In the genomic region with DNA sequence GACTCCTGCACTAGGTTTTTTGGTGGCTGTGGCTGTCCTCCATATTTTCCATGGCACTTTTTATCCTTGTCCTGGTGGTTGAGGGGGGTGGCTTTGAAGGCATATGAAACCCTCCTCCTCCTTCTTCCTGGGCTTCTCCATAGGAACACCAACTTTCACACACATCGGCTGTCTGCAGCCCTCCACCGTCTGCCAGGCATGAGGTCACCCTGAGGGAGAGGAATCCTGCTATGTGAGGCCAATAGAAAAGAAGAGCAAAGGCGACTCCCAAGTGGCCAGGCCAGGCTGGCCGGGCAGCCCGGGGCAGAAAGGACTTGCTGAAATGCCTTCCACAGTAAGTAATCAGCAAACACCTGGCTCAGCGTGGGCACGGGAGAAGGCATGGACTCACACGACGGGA, we compare ENCODE assay signal across 25 mouse cellular contexts. TPM values are rescaled to one million over a fixed set of nuclear protein-coding genes. Genes with fewer than 3 reads are reported as not detected.
DNase-seq lines count a peak whose midpoint lies in the region; ATAC-seq and TF ChIP-seq lines count a peak whose summit lies in the region.
"Had no signal": no experiment of that assay in that cellular context is flagged by ENCODE, and none has a peak within 500 bp of the region (broad histone marks: within the 10 kb centered on the region; RNA-seq: fewer than 3 reads in every experiment).

No protein-coding gene starts in this region.

- no peaks in the 10 kb centered on the region for H3K27me3 ChIP-seq in heart, embryonic 15.5 days
- no peaks in the 10 kb centered on the region for H3K27me3 ChIP-seq in hindbrain, embryonic 13.5 days
- H3K27me3 ChIP-seq: embryonic facial prominence, embryonic 15.5 days; liver, embryonic 12.5 days had no signal

- H3K36me3 ChIP-seq in heart, embryonic 15.5 days, result 0 out of 2 replicates have a peak, but pooled peaks cover 3% of the 10 kb centered on the region
- peaks cover 20% of the 10 kb centered on the region for H3K36me3 ChIP-seq in hindbrain, embryonic 13.5 days

- H3K27ac ChIP-seq in gastrocnemius, adult 2 months, result peak overlapping the region; percentile 80
- peak overlapping the region; percentile 31; the same call in 1 of the 2 replicates for H3K27ac ChIP-seq in heart, embryonic 15.5 days
- H3K27ac ChIP-seq in hindbrain, embryonic 13.5 days, result no peak overlapping the region
- H3K27ac ChIP-seq: embryonic facial prominence, embryonic 15.5 days; hindbrain, embryonic 10.5 days; layer of hippocampus, adult 2 months; left cerebral cortex, adult 2 months; limb, embryonic 10.5 days; liver, embryonic 12.5 days had no signal

- peaks cover 28% of the 10 kb centered on the region for H3K4me1 ChIP-seq in heart, embryonic 15.5 days (replicated peaks)
- peaks cover 15% of the 10 kb centered on the region; the same call in 1 of the 2 replicates for H3K4me1 ChIP-seq in hindbrain, embryonic 13.5 days (replicated peaks)
- H3K4me1 ChIP-seq: embryonic facial prominence, embryonic 15.5 days; hindbrain, embryonic 10.5 days had no signal

- ATAC-seq in heart, embryonic 15.5 days (replicated peaks; ENCODE audit: insufficient number of reproducible peaks, insufficient read depth, low FRiP score, low read depth), result 0 out of 2 replicates have a peak, but pooled peaks have one; percentile 20
- ATAC-seq in hindbrain, embryonic 13.5 days (ENCODE audit: low FRiP score), result no peak
- ATAC-seq: forebrain, embryonic 16.5 days; liver, embryonic 12.5 days had no signal

- no peak overlapping the region; the same call in 1 of the 2 replicates for H3K4me2 ChIP-seq in heart, embryonic 15.5 days
- no peak overlapping the region for H3K4me2 ChIP-seq in hindbrain, embryonic 13.5 days
- H3K4me2 ChIP-seq: embryonic facial prominence, embryonic 15.5 days; liver, embryonic 12.5 days; lung, embryonic 14.5 days; midbrain, embryonic 11.5 days had no signal

- no peaks in the 10 kb centered on the region for H3K9me3 ChIP-seq in heart, embryonic 15.5 days (replicated peaks)
- H3K9me3 ChIP-seq in hindbrain, embryonic 13.5 days, result no peaks in the 10 kb centered on the region
- H3K9me3 ChIP-seq: embryonic facial prominence, embryonic 15.5 days; hindbrain, embryonic 10.5 days; limb, embryonic 10.5 days; liver, embryonic 12.5 days had no signal

- H3K9ac ChIP-seq in heart, embryonic 15.5 days, result no peak overlapping the region
- H3K9ac ChIP-seq in hindbrain, embryonic 13.5 days, result no peak overlapping the region
- H3K9ac ChIP-seq: embryonic facial prominence, embryonic 15.5 days; liver, embryonic 12.5 days; lung, embryonic 14.5 days had no signal

- H3K4me3 ChIP-seq in gastrocnemius, adult 2 months, result peak overlapping the region; percentile 9; the same call in 1 of the 2 replicates
- H3K4me3 ChIP-seq in heart, embryonic 15.5 days, result no peak overlapping the region
- H3K4me3 ChIP-seq in hindbrain, embryonic 13.5 days, result no peak overlapping the region
- H3K4me3 ChIP-seq: embryonic facial prominence, embryonic 15.5 days; hindbrain, embryonic 10.5 days; layer of hippocampus, adult 2 months; left cerebral cortex, adult 2 months; limb, embryonic 10.5 days; liver, embryonic 12.5 days had no signal

- no peak for TF ChIP-seq CTCF in gastrocnemius, adult 2 months (IDR thresholded peaks at IDR 0.05)

- peak; percentile 56 to 68 for DNase-seq in heart, adult 18-20 months
- DNase-seq in heart, postnatal 25 days (ENCODE audit: low spot score), result no peak
- DNase-seq in adipocyte (ENCODE audit: low spot score), result peak; percentile 76
- peak; percentile 78 for DNase-seq in gastrocnemius, adult 2 months
- no peak for DNase-seq in cerebellum, postnatal 25 days
- DNase-seq in left cerebral cortex, postnatal 4 days, result no peak
- DNase-seq: B cell, adult 2 months; cerebellum, adult 11 months; cerebellum, postnatal 36 days; kidney, adult 18-20 months; kidney, postnatal 14 days; lung, embryonic 14.5 days; retina, postnatal 1 day; right cerebral cortex, postnatal 4 days; thymus, postnatal 14 days had no signal

- 38% methylated on average over 9 of the region's 9 CpGs for WGBS in heart, embryonic 15.5 days
- 76% methylated on average over 9 of the region's 9 CpGs for WGBS in hindbrain, embryonic 13.5 days

- intact Hi-C loops in heart, postnatal 25 days (cut with DNase I), result loop anchor here (5.0 kb wide), 1 partner anchor 45 kb away; no protein-coding TSS in a partner anchor
- intact Hi-C loops in gastrocnemius, adult 2 months (cut with DNase I), result loop anchor here (10.0 kb wide), 1 partner anchor 58 kb away; no protein-coding TSS in a partner anchor
- intact Hi-C loops in left cerebral cortex, postnatal 4 days (cut with DNase I), result no loop called here

RNA-seq across cellular contexts. Expression of gene Ttc7b, which starts 8.0 kb away (rescaled TPM):
- 10 to 100 TPM; 74.6 to 79.1 TPM for total RNA-seq in heart, adult 18-20 months (2021)
- total RNA-seq in heart, postnatal 25 days (2021), result 10 to 100 TPM; 78.9 to 81.0 TPM
- total RNA-seq in gastrocnemius, adult 2 months (2021), result 100 to 1,000 TPM; 147 to 160 TPM
- polyA plus RNA-seq in heart, embryonic 15.5 days (2015; fragmentation: Nextera tagmentation; extraction: Ambion mirVana), result 9.2 TPM in 2 replicates
- polyA plus RNA-seq in hindbrain, embryonic 13.5 days (2015; fragmentation: Nextera tagmentation; extraction: Ambion mirVana), result 6.9 and 7.3 TPM in 2 replicates
- total RNA-seq in left cerebral cortex, postnatal 4 days (2021), result 10 to 100 TPM; 78.9 to 85.6 TPM

Comparison
In these comparisons a context has a peak if more than half of its experiments do, and no peak if none do; other contexts are left out.
1. DNase-seq: peak in heart, adult 18-20 months (2 of 2), adipocyte (single experiment) and gastrocnemius, adult 2 months (single experiment); none in heart, postnatal 25 days (single experiment), cerebellum, postnatal 25 days (0 of 2) and left cerebral cortex, postnatal 4 days (single experiment).